Mouse (Mus musculus): ENCODE data around the gene Vmn1r202. TPM values are rescaled to one million over a fixed set of nuclear protein-coding genes. Genes with fewer than 3 reads are reported as not detected.
"Not testable (repeated sequence)": the region's sequence is repeated elsewhere in the genome, so short reads cannot be mapped to it uniquely, and the experiment has no call there.

Gene Vmn1r202
- polyA plus RNA-seq (2015; fragmentation: Nextera tagmentation; extraction: Ambion mirVana) = 0.03 TPM in 1 of 2 replicates, not detected in the other

- H3K27me3 ChIP-seq (replicated peaks; ENCODE audit: control insufficient read depth, insufficient read depth, low read length) = no peaks in the 10 kb centered on the region
- H3K9ac ChIP-seq (ENCODE audit: low read depth, low read length) = no peak within 1 kb of the TSS
- H3K9me3 ChIP-seq (ENCODE audit: control insufficient read depth, low read length) = no peaks in the 10 kb centered on the region
- H3K4me3 ChIP-seq (ENCODE audit: low read length) = no peak within 1 kb of the TSS
- no peaks in the 10 kb centered on the region for H3K36me3 ChIP-seq (ENCODE audit: control insufficient read depth, insufficient read depth, low read length)
- no peak within 1 kb of the TSS for H3K27ac ChIP-seq (ENCODE audit: low read depth, low read length)
- no peaks in the 10 kb centered on the region for H3K4me1 ChIP-seq (ENCODE audit: control insufficient read depth, insufficient read depth, low read depth, low read length)
- ATAC-seq = no peak
- no peak within 1 kb of the TSS for H3K4me2 ChIP-seq (ENCODE audit: low read length)
Measured at GRCm38 (mm10) chr13:22505281-22505680, at the start of gene Vmn1r202. Gene Vmn1r202, minus strand, starts transcription at chr13:22505381.

- not testable (repeated sequence) for H3K36me3 ChIP-seq (ENCODE audit: control insufficient read depth, insufficient read depth, low read length); H3K4me1 ChIP-seq (ENCODE audit: control insufficient read depth, insufficient read depth, low read depth, low read length); ATAC-seq; H3K4me2 ChIP-seq (ENCODE audit: low read length); H3K27me3 ChIP-seq (replicated peaks; ENCODE audit: control insufficient read depth, insufficient read depth, low read length); H3K27ac ChIP-seq (ENCODE audit: low read depth, low read length); H3K4me3 ChIP-seq (ENCODE audit: low read length); H3K9me3 ChIP-seq (ENCODE audit: control insufficient read depth, low read length); H3K9ac ChIP-seq (ENCODE audit: low read depth, low read length)
- 68% methylated on average over 1 of the region's 1 CpGs for WGBS
Measured at GRCm38 (mm10) chr13:22552898-22553297, 47.7 kb upstream of the Vmn1r202 start, which contains the start of gene Vmn1r204. Gene Vmn1r204, plus strand, starts transcription at chr13:22553198.

DNA sequence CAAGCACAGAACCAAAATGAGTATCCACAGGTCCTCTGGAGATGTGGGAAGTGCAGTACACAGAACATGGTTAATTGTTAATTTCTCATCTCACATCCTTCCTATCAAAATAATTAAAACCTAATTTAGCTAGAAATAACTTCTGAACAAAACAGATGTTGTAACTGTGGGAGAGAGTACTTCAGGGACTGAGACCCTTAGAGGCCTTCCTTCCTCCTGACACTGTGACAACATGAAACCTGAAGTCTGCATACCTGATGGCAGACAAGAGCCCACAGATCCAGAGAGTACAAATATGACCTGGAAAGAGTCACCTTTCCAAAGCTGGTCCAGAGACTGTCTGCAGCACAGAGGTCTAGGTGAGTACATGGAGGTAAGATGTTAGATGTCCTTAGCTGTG, 12.6 kb upstream of the Vmn1r202 start, which contains the start of gene Vmn1r203:
Gene Vmn1r203 (plus strand): TSS at position 301 of the 400 bp plus-strand sequence.
- no peaks in the 10 kb centered on the region for H3K9me3 ChIP-seq (ENCODE audit: control insufficient read depth, low read length)
- no peak for ATAC-seq
- H3K4me3 ChIP-seq (ENCODE audit: low read length) = no peak within 1 kb of the TSS
- no peaks in the 10 kb centered on the region for H3K4me1 ChIP-seq (ENCODE audit: control insufficient read depth, insufficient read depth, low read depth, low read length)
- H3K27ac ChIP-seq (ENCODE audit: low read depth, low read length) = no peak within 1 kb of the TSS
- H3K36me3 ChIP-seq (ENCODE audit: control insufficient read depth, insufficient read depth, low read length) = no peaks in the 10 kb centered on the region
- H3K4me2 ChIP-seq (ENCODE audit: low read length) = no peak within 1 kb of the TSS
- no peak within 1 kb of the TSS for H3K9ac ChIP-seq (ENCODE audit: low read depth, low read length)
- no peaks in the 10 kb centered on the region for H3K27me3 ChIP-seq (replicated peaks; ENCODE audit: control insufficient read depth, insufficient read depth, low read length)

- no peak overlapping the region for H3K9ac ChIP-seq (ENCODE audit: low read depth, low read length)
- no peak overlapping the region for H3K4me2 ChIP-seq (ENCODE audit: low read length)
- H3K27me3 ChIP-seq (replicated peaks; ENCODE audit: control insufficient read depth, insufficient read depth, low read length) = no peaks in the 10 kb centered on the region
- H3K9me3 ChIP-seq (ENCODE audit: control insufficient read depth, low read length) = no peaks in the 10 kb centered on the region
- H3K4me3 ChIP-seq (ENCODE audit: low read length) = no peak overlapping the region
- H3K27ac ChIP-seq (ENCODE audit: low read depth, low read length) = no peak overlapping the region
- 49% methylated on average over 3 of the region's 3 CpGs for WGBS
- ATAC-seq = no peak
- H3K36me3 ChIP-seq (ENCODE audit: control insufficient read depth, insufficient read depth, low read length) = no peaks in the 10 kb centered on the region
- H3K4me1 ChIP-seq (ENCODE audit: control insufficient read depth, insufficient read depth, low read depth, low read length) = no peaks in the 10 kb centered on the region
Measured at GRCm38 (mm10) chr13:22502431-22502830, 2.8 kb downstream of the Vmn1r202 start.

- H3K9ac ChIP-seq (ENCODE audit: low read depth, low read length) = no peak within 1 kb of the TSS
- H3K4me3 ChIP-seq (ENCODE audit: low read length) = no peak within 1 kb of the TSS
- no peak within 1 kb of the TSS for H3K4me2 ChIP-seq (ENCODE audit: low read length)
- H3K27ac ChIP-seq (ENCODE audit: low read depth, low read length) = no peak within 1 kb of the TSS
- no peak for ATAC-seq
- H3K9me3 ChIP-seq (ENCODE audit: control insufficient read depth, low read length) = no peaks in the 10 kb centered on the region
- H3K36me3 ChIP-seq (ENCODE audit: control insufficient read depth, insufficient read depth, low read length) = no peaks in the 10 kb centered on the region
- H3K27me3 ChIP-seq (replicated peaks; ENCODE audit: control insufficient read depth, insufficient read depth, low read length) = no peaks in the 10 kb centered on the region
- WGBS = 94% methylated on average over 1 of the region's 1 CpGs
- H3K4me1 ChIP-seq (ENCODE audit: control insufficient read depth, insufficient read depth, low read depth, low read length) = no peaks in the 10 kb centered on the region
Measured at GRCm38 (mm10) chr13:22471623-22472022, 33.6 kb downstream of the Vmn1r202 start, which contains the start of gene Vmn1r201. Gene Vmn1r201, plus strand, starts transcription at chr13:22471923.

DNA sequence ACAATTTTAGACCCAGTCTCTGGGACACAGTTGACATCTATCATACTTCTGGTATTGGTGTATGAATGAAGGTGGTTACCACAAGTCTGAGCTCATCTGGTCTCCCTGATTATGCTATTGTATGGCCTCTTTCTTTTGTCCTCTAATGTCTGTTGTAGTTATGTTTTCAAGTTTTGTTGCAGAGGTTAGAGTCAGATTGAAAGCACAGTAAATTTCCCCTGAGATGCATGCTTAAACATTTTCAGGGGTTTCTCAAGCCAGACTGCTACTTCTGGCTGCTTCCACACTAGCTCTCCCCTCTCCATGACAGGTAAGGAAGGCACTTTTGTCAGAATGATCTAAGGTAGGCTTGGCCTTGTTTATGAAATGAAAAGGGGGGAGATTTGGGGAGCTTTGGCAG, 50.0 kb downstream of the Vmn1r202 start:
- Histone ChIP-seq H3K4me1 (ENCODE audit: control insufficient read depth, insufficient read depth, low read depth, low read length) (no peaks in the 10 kb centered on the region), H3K27ac (ENCODE audit: low read depth, low read length) (no peak overlapping the region), H3K4me2 (ENCODE audit: low read length) (no peak overlapping the region), H3K9ac (ENCODE audit: low read depth, low read length) (no peak overlapping the region), H3K9me3 (ENCODE audit: control insufficient read depth, low read length) (no peaks in the 10 kb centered on the region), H3K36me3 (ENCODE audit: control insufficient read depth, insufficient read depth, low read length) (no peaks in the 10 kb centered on the region), H3K27me3 (replicated peaks; ENCODE audit: control insufficient read depth, insufficient read depth, low read length) (no peaks in the 10 kb centered on the region), H3K4me3 (ENCODE audit: low read length) (no peak overlapping the region)
- ATAC-seq = no peak

Other genes with a start within 250 kb of the Vmn1r202 start
- gene Vmn1r195, start 234.9 kb downstream of the Vmn1r202 start, polyA plus RNA-seq (2015; fragmentation: Nextera tagmentation; extraction: Ambion mirVana) = not detected in 2 replicates
- gene Vmn1r196, start 215.5 kb downstream of the Vmn1r202 start, polyA plus RNA-seq (2015; fragmentation: Nextera tagmentation; extraction: Ambion mirVana) = not detected in 2 replicates
- gene Vmn1r197, start 180.8 kb downstream of the Vmn1r202 start, polyA plus RNA-seq (2015; fragmentation: Nextera tagmentation; extraction: Ambion mirVana) = not detected in 2 replicates
- not detected in 2 replicates for gene Vmn1r198, start 155.0 kb downstream of the Vmn1r202 start, polyA plus RNA-seq (2015; fragmentation: Nextera tagmentation; extraction: Ambion mirVana)
- gene Vmn1r199, start 125.6 kb downstream of the Vmn1r202 start, polyA plus RNA-seq (2015; fragmentation: Nextera tagmentation; extraction: Ambion mirVana) = not detected in 2 replicates
- gene Vmn1r200, start 115.0 kb downstream of the Vmn1r202 start, polyA plus RNA-seq (2015; fragmentation: Nextera tagmentation; extraction: Ambion mirVana) = 0.10 TPM in 1 of 2 replicates, not detected in the other
- gene Vmn1r201, start 33.5 kb downstream of the Vmn1r202 start, polyA plus RNA-seq (2015; fragmentation: Nextera tagmentation; extraction: Ambion mirVana) = not detected in 2 replicates
- gene Vmn1r203, start 12.7 kb upstream of the Vmn1r202 start, polyA plus RNA-seq (2015; fragmentation: Nextera tagmentation; extraction: Ambion mirVana) = not detected in 2 replicates
- not detected in 2 replicates for gene Vmn1r204, start 47.8 kb upstream of the Vmn1r202 start, polyA plus RNA-seq (2015; fragmentation: Nextera tagmentation; extraction: Ambion mirVana)
- gene Vmn1r205, start 87.6 kb upstream of the Vmn1r202 start, polyA plus RNA-seq (2015; fragmentation: Nextera tagmentation; extraction: Ambion mirVana) = not detected in 2 replicates
- gene Vmn1r206, start 118.9 kb upstream of the Vmn1r202 start, polyA plus RNA-seq (2015; fragmentation: Nextera tagmentation; extraction: Ambion mirVana) = not detected in 2 replicates
- gene Vmn1r207-ps, start 224.2 kb upstream of the Vmn1r202 start, polyA plus RNA-seq (2015; fragmentation: Nextera tagmentation; extraction: Ambion mirVana) = not detected in 2 replicates